Mouse (Mus musculus): ENCODE results near the gene Chd5.

GRCm38 (mm10) chr4:152423576-152423975 lies 85.1 kb downstream of the Chd5 start:
- TF ChIP-seq CTCF (IDR thresholded peaks at IDR 0.05; ENCODE audit: low read depth) (no peak), EP300 (IDR thresholded peaks at IDR 0.05; ENCODE audit: low read depth) (no peak)

All from heart, postnatal 0 days (tissue).